Mouse (Mus musculus) layer of hippocampus, postnatal 10 days (tissue): ENCODE measurements around the gene Gm14548. TPM values are rescaled to one million over a fixed set of nuclear protein-coding genes. Genes with fewer than 3 reads are reported as not detected.
"Not testable (repeated sequence)": the region's sequence is repeated elsewhere in the genome, so short reads cannot be mapped to it uniquely, and the experiment has no call there.

ENCODE experiments used
- DNase-seq, 2 experiments: peaks; one replicate each; pipeline ENCODE4 v3.0.0; 2021; ENCODE audit warnings: low spot score in 2 of 2
- long read RNA-seq: library from polyadenylated mRNA; stranded (forward); transcript quantifications from one replicate; pipeline ENCODE4 v2.0.0, GENCODE M21; 2023
- total RNA-seq, 2 experiments: library from RNA; stranded (reverse); gene quantifications; 2 replicates each; pipeline ENCODE4 v1.2.3; 2021

Gm14548 gene
- total RNA-seq, result not detected
- long read RNA-seq, result 0 reads

DNA sequence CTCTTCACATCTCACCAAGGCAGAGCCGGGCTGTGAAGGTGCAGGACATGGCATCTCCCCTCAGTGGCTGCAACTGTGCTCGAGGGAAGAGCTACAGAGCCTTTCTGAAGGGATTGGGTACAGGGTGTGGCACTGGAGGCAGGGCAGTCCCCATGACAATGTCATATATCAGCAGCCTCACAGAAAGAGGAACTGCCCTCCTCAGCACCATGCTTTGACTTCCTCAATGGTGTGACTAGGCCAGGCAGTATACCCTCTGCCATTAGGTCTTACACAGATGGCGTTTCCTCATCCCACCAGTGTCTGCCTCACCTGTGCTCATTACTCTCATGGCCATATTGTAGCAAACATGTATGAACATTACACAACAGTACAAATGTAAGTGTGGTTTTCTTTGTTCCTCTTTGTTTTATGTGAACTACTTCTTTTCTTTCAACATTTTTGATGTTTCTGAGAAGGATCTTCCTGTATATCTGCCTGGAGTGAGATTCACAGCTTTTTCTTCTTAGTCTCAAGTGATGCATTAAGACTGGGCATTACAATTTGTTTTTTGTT, at the start of gene Gm14548:
Gm14548 (minus strand) TSS at position 85 of the 555 bp plus-strand sequence.
- DNase-seq, result not testable (repeated sequence)

- DNase-seq, result no peak
These were observed 48.2 kb upstream of the Gm14548 start for GRCm38 (mm10) chr7:3946117-3946516.

DNA sequence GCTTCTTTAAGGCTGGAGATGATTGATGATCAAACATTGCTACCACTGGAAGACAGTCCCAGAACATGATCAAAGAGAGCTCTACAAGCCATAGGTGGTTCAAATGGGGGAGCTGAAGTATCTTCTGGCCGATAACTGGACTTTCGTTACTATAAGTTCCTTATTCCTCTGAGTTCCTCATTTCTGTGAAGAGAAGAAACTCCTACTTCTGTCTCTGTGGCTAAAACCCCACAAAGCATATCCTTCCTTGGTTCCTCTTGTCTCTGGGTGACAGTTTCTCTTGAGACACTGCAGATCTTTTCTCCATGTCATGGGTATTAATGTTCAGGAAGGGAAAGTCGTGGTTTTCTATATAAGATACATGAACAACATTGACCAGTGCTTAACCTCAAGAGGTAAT, 43.0 kb upstream of the Gm14548 start:
- no peak for DNase-seq

- no peak for DNase-seq
These were observed 42.1 kb upstream of the Gm14548 start for GRCm38 (mm10) chr7:3939866-3940525.

DNA sequence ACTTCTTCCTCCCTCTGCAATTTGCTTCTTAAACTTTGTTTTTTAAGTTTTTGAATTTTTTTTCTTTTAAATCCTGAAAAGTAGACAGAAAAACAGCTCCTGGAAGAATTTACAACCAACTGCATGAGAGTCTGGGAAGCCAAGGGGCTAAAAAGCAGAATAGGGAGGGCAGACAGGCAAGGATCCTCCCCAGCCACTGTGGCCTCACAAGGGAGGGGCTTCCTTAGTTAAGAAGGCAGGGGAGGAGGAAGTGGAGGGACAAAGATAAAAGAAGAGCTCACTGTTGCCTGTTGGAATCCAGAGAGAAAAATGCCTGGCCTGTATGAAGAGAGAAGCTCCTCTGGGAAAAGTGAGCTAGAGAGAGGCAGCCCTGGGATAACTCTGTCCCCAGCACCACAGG, 37.6 kb upstream of the Gm14548 start:
- DNase-seq, result not testable (repeated sequence)

DNA sequence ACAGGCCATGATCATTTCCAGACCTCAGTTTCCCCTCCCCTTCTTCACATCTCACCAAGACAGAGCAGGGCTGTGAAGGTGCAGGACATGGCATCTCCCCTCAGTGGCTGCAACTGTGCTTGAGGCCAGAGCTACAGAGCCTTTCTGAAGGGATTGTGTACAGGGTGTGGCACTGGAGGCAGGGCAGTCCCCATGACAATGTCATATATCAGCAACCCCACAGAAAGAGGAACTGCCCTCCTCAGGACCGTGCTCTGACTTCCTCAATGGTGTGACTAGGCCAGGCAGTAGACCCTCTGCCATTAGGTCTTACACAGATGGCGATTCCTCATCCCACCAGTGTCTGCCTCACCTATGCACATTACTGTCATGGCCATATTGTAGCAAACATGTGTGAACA, 17.5 kb upstream of the Gm14548 start, which contains the start of gene Lilra6:
Lilra6 (minus strand) TSS at position 117 of the 400 bp plus-strand sequence.
- not testable (repeated sequence) for DNase-seq

GRCm38 (mm10) chr7:3903704-3904103, 5.8 kb upstream of the Gm14548 start:
- no peak for DNase-seq

DNA sequence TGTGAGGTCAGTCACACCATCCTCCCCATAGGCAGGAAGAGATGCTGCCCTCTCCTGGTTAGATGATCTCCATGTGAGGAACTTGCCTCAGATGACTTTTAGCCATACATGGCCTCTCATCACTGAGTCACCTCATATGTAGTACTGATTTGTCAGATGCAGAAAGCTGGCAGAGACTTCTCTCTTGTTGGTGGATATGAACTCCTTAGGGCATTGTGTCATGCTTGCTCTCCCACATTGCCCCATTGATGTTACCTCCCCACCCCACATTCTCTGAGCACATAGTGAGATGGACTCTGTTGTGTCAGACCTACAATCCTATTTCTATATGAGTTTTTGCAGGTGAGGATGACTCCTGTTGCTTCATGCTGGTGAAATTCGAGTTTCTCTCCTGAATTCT, 22.9 kb downstream of the Gm14548 start:
- not testable (repeated sequence) for DNase-seq

GRCm38 (mm10) chr7:3844951-3845350, 53.0 kb downstream of the Gm14548 start, which contains the start of gene Pira2:
Gene Pira2, minus strand, starts transcription at chr7:3845051.
- DNase-seq, result not testable (repeated sequence)

DNA sequence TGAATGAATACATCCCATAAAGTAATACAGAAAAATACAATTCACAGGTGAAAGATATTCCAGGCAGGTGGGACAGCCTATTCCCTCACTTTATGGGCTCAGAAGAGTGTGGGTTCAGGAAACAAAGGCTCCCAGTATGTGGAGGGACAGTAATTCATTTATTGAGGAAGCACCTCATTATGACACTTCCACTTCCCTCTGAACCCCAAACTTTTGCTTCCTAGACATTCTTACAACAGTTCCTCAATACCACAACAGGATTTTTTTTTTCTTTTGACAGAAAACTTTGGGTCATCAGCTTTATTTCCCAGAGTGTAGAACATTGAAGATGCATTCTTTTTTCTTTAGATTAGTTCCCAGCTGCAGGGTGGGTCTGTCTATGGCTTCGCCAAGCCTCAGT, 60.1 kb downstream of the Gm14548 start:
- not testable (repeated sequence) for DNase-seq

Other genes with a start within 250 kb of the Gm14548 start
- 1 to 10 TPM; 6.1 to 7.3 TPM for gene Leng1, start 232.3 kb downstream of the Gm14548 start, total RNA-seq
- gene Tmc4, start 220.6 kb downstream of the Gm14548 start, total RNA-seq, result 1 to 10 TPM; 5.0 to 6.0 TPM
- 10 to 100 TPM; 85.9 to 97.3 TPM for gene Tsen34, start 205.3 kb downstream of the Gm14548 start, total RNA-seq
- gene Mboat7, start 204.6 kb downstream of the Gm14548 start, total RNA-seq, result 100 to 1,000 TPM; 142 to 146 TPM
- 100 to 1,000 TPM; 554 to 633 TPM for gene Rps9, start 194.1 kb downstream of the Gm14548 start, total RNA-seq
- under 1 TPM in 1 of 2 experiments, not detected in 1; 0.14 TPM for gene Pirb, start 177.7 kb downstream of the Gm14548 start, total RNA-seq
- gene Gm15448, start 72.4 kb downstream of the Gm14548 start, total RNA-seq, result not detected
- under 1 TPM in 1 of 2 experiments, not detected in 1; 0.25 TPM for gene Pira2, start 53.1 kb downstream of the Gm14548 start, total RNA-seq
- gene Lilra6, start 17.4 kb upstream of the Gm14548 start, total RNA-seq, result not detected
- 1 to 10 TPM; 4.5 to 5.9 TPM for gene Lair1, start 165.1 kb upstream of the Gm14548 start, total RNA-seq
- gene Ttyh1, start 221.3 kb upstream of the Gm14548 start, total RNA-seq, result 100 to 1,000 TPM; 610 to 702 TPM
- gene Leng8, start 238.9 kb upstream of the Gm14548 start, total RNA-seq, result 100 to 1,000 TPM; 164 to 177 TPM